Mouse (Mus musculus): ENCODE results near the gene Tlcd1. TPM values are rescaled to one million over a fixed set of nuclear protein-coding genes. Genes with fewer than 3 reads are reported as not detected.

The Tlcd1 gene
- polyA plus RNA-seq, 1 experiment from 2014 or later: 29.8 TPM

GRCm38 (mm10) chr11:78161968-78162367 lies 14.5 kb upstream of the Tlcd1 start:
- H3K4me2 ChIP-seq: peak overlapping the region; percentile 79
- no peak for ATAC-seq (ENCODE audit: insufficient read depth, low FRiP score, low read depth)
- H3K36me3 ChIP-seq: peaks cover 47% of the 10 kb centered on the region
- no peaks in the 10 kb centered on the region for H3K9me3 ChIP-seq
- no peak overlapping the region for H3K4me3 ChIP-seq (replicated peaks)
- H3K9ac ChIP-seq: no peak overlapping the region; the same call in 1 of the 2 replicates
- 52% methylated on average over 4 of the region's 4 CpGs for WGBS
- H3K4me1 ChIP-seq: peaks cover 45% of the 10 kb centered on the region
- H3K27ac ChIP-seq: 0 out of 2 replicates have a peak overlapping the region, but pooled peaks have one; percentile 64
- no peaks in the 10 kb centered on the region for H3K27me3 ChIP-seq (replicated peaks)

- Histone ChIP-seq H3K9me3 (no peaks in the 10 kb centered on the region), H3K36me3 (peaks cover 45% of the 10 kb centered on the region), H3K27ac (0 out of 2 replicates have a peak overlapping the region, but pooled peaks have one; percentile 96), H3K4me1 (peaks cover 45% of the 10 kb centered on the region), H3K9ac (no peak overlapping the region), H3K27me3 (replicated peaks) (no peaks in the 10 kb centered on the region), H3K4me2 (peak overlapping the region; percentile 79), H3K4me3 (replicated peaks) (peak overlapping the region; percentile 77; the same call in 1 of the 2 replicates)
- no peak for ATAC-seq (ENCODE audit: insufficient read depth, low FRiP score, low read depth)
- 54% methylated on average over 6 of the region's 6 CpGs for WGBS
Measured at GRCm38 (mm10) chr11:78162504-78162903, 14.0 kb upstream of the Tlcd1 start.

DNA sequence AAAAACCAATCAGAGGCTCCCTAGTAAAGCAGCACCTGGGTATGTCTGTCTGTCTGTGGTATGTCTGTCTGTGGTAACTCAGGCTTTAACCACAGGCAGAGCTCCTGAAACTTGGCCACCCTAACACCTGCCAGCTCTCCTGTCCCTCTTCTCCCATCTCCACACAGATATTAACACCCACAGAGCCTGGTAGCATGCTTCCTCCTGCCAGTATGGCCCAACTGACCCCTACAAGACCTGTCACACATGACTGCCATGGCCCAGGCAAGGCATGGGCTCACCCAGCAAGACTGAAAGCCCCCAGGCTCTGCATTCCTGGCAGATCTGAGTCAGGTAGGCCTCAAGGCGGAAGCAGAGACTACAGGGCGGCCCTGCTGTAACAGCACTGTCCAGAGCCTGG lies 13.5 kb upstream of the Tlcd1 start:
- ATAC-seq (ENCODE audit: insufficient read depth, low FRiP score, low read depth): no peak
- Histone ChIP-seq H3K4me2 (peak overlapping the region; percentile 79), H3K4me1 (peaks cover 45% of the 10 kb centered on the region), H3K36me3 (peaks cover 39% of the 10 kb centered on the region), H3K27ac (peak overlapping the region; percentile 96), H3K4me3 (replicated peaks) (peak overlapping the region; percentile 77), H3K9ac (peak overlapping the region; percentile 85; the same call in 1 of the 2 replicates), H3K27me3 (replicated peaks) (no peaks in the 10 kb centered on the region), H3K9me3 (no peaks in the 10 kb centered on the region)
- 67% methylated on average over 2 of the region's 2 CpGs for WGBS

- WGBS: 1% methylated on average over 22 of the region's 22 CpGs
- peaks cover 45% of the 10 kb centered on the region for H3K4me1 ChIP-seq
Measured at GRCm38 (mm10) chr11:78163681-78164603, 12.6 kb upstream of the Tlcd1 start.

DNA sequence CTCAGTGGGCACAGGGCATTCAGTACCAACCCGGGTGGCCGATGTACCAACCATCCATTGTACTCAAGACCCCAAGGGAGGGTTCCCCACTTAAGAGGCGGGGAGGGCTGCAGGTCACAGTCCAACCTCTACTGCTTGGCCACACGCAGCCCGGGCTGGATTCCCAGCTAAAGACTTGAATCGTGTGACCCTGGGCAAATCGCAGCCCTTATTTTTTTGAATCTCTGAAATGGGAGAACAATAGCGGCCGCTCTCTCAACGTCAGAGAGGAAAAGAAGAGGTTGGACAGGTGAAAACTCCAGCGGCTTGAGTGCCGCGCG lies 11.9 kb upstream of the Tlcd1 start:
- under 1% methylated on average over 14 of the region's 14 CpGs for WGBS
- Histone ChIP-seq H3K9ac (peak overlapping the region; percentile 85), H3K4me1 (peaks cover 42% of the 10 kb centered on the region), H3K9me3 (no peaks in the 10 kb centered on the region), H3K27me3 (replicated peaks) (no peaks in the 10 kb centered on the region), H3K27ac (peak overlapping the region; percentile 96), H3K36me3 (peaks cover 27% of the 10 kb centered on the region), H3K4me2 (peak overlapping the region; percentile 79), H3K4me3 (replicated peaks) (peak overlapping the region; percentile 77)
- ATAC-seq (ENCODE audit: insufficient read depth, low FRiP score, low read depth): no peak

More at GRCm38 (mm10) chr11:78163681-78164603, 12.6 kb upstream of the Tlcd1 start:
- H3K9me3 ChIP-seq: no peaks in the 10 kb centered on the region
- peak; percentile 51 for ATAC-seq (ENCODE audit: insufficient read depth, low FRiP score, low read depth)
- H3K36me3 ChIP-seq: peaks cover 30% of the 10 kb centered on the region
- peak overlapping the region; percentile 96 for H3K27ac ChIP-seq
- peak overlapping the region; percentile 85 for H3K9ac ChIP-seq
- H3K4me3 ChIP-seq (replicated peaks): peak overlapping the region; percentile 77
- no peaks in the 10 kb centered on the region for H3K27me3 ChIP-seq (replicated peaks)
- peak overlapping the region; percentile 79 for H3K4me2 ChIP-seq

GRCm38 (mm10) chr11:78164924-78165760 lies 11.4 kb upstream of the Tlcd1 start, which contains the start of gene Traf4:
TSS of gene Traf4 (minus strand) at chr11:78165589.
- Histone ChIP-seq H3K36me3 (peaks cover 21% of the 10 kb centered on the region), H3K4me3 (replicated peaks) (peak within 1 kb of the TSS; percentile 77), H3K9ac (peak within 1 kb of the TSS; percentile 85), H3K4me1 (peaks cover 37% of the 10 kb centered on the region), H3K4me2 (peak within 1 kb of the TSS; percentile 79), H3K27me3 (replicated peaks) (no peaks in the 10 kb centered on the region), H3K9me3 (no peaks in the 10 kb centered on the region), H3K27ac (peak within 1 kb of the TSS; percentile 96)
- ATAC-seq (ENCODE audit: insufficient read depth, low FRiP score, low read depth): peak; percentile 79
- WGBS: under 1% methylated on average over 69 of the region's 78 CpGs

DNA sequence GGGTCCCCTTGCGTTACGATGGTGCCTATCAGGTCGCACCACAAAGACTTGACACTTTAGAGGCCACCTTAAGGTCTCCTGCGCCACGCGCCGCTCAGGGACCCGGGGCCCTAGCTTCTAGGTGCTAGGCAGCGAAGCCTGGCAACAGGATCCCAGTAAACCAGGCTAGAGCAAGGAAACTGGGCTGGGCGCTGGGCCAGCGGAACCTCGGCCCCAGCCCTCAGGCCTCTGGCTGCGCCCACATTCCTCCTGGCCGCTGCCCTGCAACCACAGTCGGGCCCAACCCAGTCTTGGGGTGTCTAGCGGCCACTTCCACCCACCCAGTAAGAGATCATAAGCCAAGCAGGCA lies 10.8 kb upstream of the Tlcd1 start:
- H3K4me1 ChIP-seq: peaks cover 36% of the 10 kb centered on the region
- WGBS: under 1% methylated on average over 16 of the region's 16 CpGs

DNA sequence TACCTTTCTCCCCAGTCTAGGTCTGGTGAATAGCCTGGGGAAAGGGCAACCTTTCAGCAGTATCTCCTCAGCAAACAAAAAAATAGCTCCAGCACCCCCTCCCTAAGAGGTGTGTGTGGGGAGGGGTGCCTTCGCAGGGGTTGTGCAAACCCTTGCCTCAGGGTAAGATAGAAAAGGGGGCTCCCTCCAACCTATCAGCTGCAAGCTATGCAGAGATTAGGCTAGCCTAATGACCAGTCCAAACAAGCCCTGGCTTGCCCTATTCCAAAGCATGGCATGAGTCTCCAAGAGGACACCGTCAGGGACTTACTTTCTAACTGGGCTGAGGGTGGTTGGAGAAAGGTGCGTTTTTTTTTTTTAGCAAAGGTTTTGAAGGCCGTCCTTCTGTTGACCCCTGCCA lies 10.3 kb upstream of the Tlcd1 start:
- Histone ChIP-seq H3K4me1 (peaks cover 33% of the 10 kb centered on the region), H3K9me3 (no peaks in the 10 kb centered on the region), H3K4me3 (replicated peaks) (peak overlapping the region; percentile 77), H3K4me2 (peak overlapping the region; percentile 79), H3K36me3 (peaks cover 11% of the 10 kb centered on the region), H3K9ac (peak overlapping the region; percentile 36; the same call in 1 of the 2 replicates), H3K27ac (peak overlapping the region; percentile 96), H3K27me3 (replicated peaks) (no peaks in the 10 kb centered on the region)
- no peak for ATAC-seq (ENCODE audit: insufficient read depth, low FRiP score, low read depth)
- WGBS: 50% methylated on average over 4 of the region's 4 CpGs

More for the DNA sequence above, 10.8 kb upstream of the Tlcd1 start:
- H3K4me2 ChIP-seq: peak overlapping the region; percentile 79
- H3K27ac ChIP-seq: peak overlapping the region; percentile 96
- ATAC-seq (ENCODE audit: insufficient read depth, low FRiP score, low read depth): peak; percentile 1; the same call in 1 of the 2 replicates
- H3K36me3 ChIP-seq: peaks cover 15% of the 10 kb centered on the region
- H3K9me3 ChIP-seq: no peaks in the 10 kb centered on the region
- peak overlapping the region; percentile 77 for H3K4me3 ChIP-seq (replicated peaks)
- H3K27me3 ChIP-seq (replicated peaks): no peaks in the 10 kb centered on the region
- peak overlapping the region; percentile 36; the same call in 1 of the 2 replicates for H3K9ac ChIP-seq

GRCm38 (mm10) chr11:78166640-78167039 lies 9.9 kb upstream of the Tlcd1 start:
- WGBS: 62% methylated on average over 6 of the region's 6 CpGs
- Histone ChIP-seq H3K36me3 (peaks cover 7% of the 10 kb centered on the region), H3K27me3 (replicated peaks) (no peaks in the 10 kb centered on the region), H3K4me3 (replicated peaks) (no peak overlapping the region), H3K9ac (no peak overlapping the region), H3K27ac (peak overlapping the region; percentile 96), H3K4me2 (peak overlapping the region; percentile 79), H3K9me3 (no peaks in the 10 kb centered on the region), H3K4me1 (peaks cover 33% of the 10 kb centered on the region)
- ATAC-seq (ENCODE audit: insufficient read depth, low FRiP score, low read depth): no peak

DNA sequence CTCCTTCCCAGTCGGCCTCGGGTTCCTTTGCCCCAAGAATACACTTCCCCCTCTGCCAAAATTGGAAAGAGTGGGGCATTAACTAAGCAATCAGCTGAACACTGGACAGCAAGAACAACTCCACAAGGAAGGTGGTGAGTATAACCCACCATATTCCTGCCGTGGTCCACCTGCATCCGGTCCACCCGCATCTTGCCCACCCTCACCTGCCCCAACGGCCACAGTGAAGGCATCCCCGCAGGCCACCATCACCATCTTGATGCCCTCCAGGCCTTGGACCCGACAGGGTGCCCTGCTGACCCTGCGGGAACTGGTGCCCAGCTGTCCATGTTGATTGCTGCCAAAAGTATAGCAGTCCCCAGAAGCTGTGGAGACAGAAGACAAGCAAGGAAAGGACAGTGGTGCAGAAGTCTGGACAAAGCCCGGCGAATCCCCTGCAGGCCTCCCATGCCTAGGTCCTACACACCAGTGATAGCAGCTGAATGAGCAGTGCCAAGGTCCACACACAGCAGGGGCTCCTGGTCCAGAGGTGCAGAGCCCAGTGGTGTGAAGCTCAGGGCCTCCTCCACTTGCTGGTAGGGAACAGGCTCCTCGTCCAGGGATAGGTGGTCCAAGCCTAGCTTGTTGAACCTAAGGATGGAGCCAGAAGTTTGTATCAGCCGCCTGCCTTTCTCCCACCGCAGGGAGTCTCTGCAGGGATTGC lies 9.1 kb upstream of the Tlcd1 start:
- Histone ChIP-seq H3K27ac (peak overlapping the region; percentile 96; the same call in 1 of the 2 replicates), H3K4me3 (replicated peaks) (no peak overlapping the region), H3K9me3 (no peaks in the 10 kb centered on the region), H3K27me3 (replicated peaks) (no peaks in the 10 kb centered on the region), H3K9ac (no peak overlapping the region), H3K4me2 (no peak overlapping the region), H3K36me3 (no peaks in the 10 kb centered on the region), H3K4me1 (peaks cover 29% of the 10 kb centered on the region)
- WGBS: 90% methylated on average over 14 of the region's 14 CpGs
- ATAC-seq (ENCODE audit: insufficient read depth, low FRiP score, low read depth): no peak
